Mouse (Mus musculus) embryonic facial prominence, embryonic 15.5 days (tissue): Measurements from ENCODE around the gene Olfr1391. TPM values are rescaled to one million over a fixed set of nuclear protein-coding genes. Genes with fewer than 3 reads are reported as not detected.
"Not testable (repeated sequence)": the region's sequence is repeated elsewhere in the genome, so short reads cannot be mapped to it uniquely, and the experiment has no call there.

ENCODE experiments used
- ATAC-seq: fragments of 200-750 bp; cut with Nextera tagmentation; 2 replicates; pipeline ENCODE4 v1.8.0; 2017; ENCODE audit warnings: low read depth, moderate TSS enrichment; ENCODE audit not compliant: insufficient number of reproducible peaks, low FRiP score, low TSS enrichment
- H3K27ac ChIP-seq: fragments of 300-500 bp; sonication (generic); replicated peaks from 2 replicates; pipeline ENCODE4 v1.5.1; 2015; ENCODE audit warnings: mild to moderate bottlenecking, inconsistent platforms
- H3K27me3 ChIP-seq: fragments of 300-500 bp; sonication (generic); 2 replicates; pipeline ENCODE4 v1.6.1; 2015; ENCODE audit warnings: inconsistent platforms
- H3K36me3 ChIP-seq: fragments of 300-500 bp; sonication (generic); 2 replicates; pipeline ENCODE4 v1.6.1; 2015; ENCODE audit warnings: mild to moderate bottlenecking, inconsistent platforms
- H3K4me1 ChIP-seq: fragments of 300-500 bp; sonication (generic); 2 replicates; pipeline ENCODE4 v1.6.1; 2015; ENCODE audit warnings: inconsistent platforms
- H3K4me2 ChIP-seq: fragments of 300-500 bp; sonication (generic); replicated peaks from 2 replicates; pipeline ENCODE4 v1.6.1; 2015; ENCODE audit warnings: mild to moderate bottlenecking, inconsistent platforms
- H3K4me3 ChIP-seq: fragments of 300-500 bp; sonication (generic); replicated peaks from 2 replicates; pipeline ENCODE4 v1.5.1; 2015; ENCODE audit warnings: mild to moderate bottlenecking, inconsistent platforms
- H3K9ac ChIP-seq: fragments of 300-500 bp; sonication (generic); 2 replicates; pipeline ENCODE4 v1.6.1; 2015; ENCODE audit warnings: inconsistent platforms
- H3K9me3 ChIP-seq: fragments of 300-500 bp; sonication (generic); replicated peaks from 2 replicates; pipeline ENCODE4 v1.6.1; 2016; ENCODE audit warnings: inconsistent platforms
- WGBS: fragments of 180-500 bp; shearing (Covaris S2); methylation state at CpG from one replicate; pipeline ENCODE4 v1.1.7; 2015; 5-methylcytosine and 5-hydroxymethylcytosine counted together
- polyA plus RNA-seq: library from polyadenylated mRNA; unstranded; fragments of >200 nt; fragmentation: Nextera tagmentation; extraction: Ambion mirVana; gene quantifications from 2 replicates; pipeline ENCODE4 v1.2.1, GENCODE M21; 2015

The Olfr1391 gene
- polyA plus RNA-seq, result 0.08 TPM in 1 of 2 replicates, not detected in the other

DNA sequence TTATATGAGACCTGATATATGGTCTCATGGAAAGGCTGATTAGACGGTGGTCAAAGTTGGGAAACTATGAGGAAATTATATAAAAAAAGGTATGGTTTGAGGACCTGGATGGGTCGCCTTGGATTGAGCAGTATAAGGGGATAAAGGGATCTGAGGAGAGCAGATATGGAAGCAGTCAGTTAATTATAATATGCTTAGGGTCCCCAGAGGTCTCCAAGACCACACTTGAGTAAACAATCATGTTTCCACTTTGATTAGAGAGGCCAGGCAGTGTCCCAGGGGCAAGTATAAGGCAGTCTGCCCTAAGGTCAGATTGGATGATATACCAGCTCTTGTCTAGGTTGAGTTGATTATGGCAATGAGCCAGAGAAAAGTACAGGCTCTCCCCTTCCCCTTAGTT is at the start of gene Olfr1391:
Olfr1391 (plus strand) TSS at position 301 of the 400 bp plus-strand sequence.
- Histone ChIP-seq H3K27ac (no peak within 1 kb of the TSS), H3K4me1 (no peaks in the 10 kb centered on the region), H3K9ac (no peak within 1 kb of the TSS), H3K9me3 (no peaks in the 10 kb centered on the region), H3K36me3 (no peaks in the 10 kb centered on the region), H3K4me2 (no peak within 1 kb of the TSS), H3K4me3 (no peak within 1 kb of the TSS), H3K27me3 (no peaks in the 10 kb centered on the region)
- ATAC-seq, result no peak
- WGBS, result 69% methylated on average over 2 of the region's 2 CpGs

DNA sequence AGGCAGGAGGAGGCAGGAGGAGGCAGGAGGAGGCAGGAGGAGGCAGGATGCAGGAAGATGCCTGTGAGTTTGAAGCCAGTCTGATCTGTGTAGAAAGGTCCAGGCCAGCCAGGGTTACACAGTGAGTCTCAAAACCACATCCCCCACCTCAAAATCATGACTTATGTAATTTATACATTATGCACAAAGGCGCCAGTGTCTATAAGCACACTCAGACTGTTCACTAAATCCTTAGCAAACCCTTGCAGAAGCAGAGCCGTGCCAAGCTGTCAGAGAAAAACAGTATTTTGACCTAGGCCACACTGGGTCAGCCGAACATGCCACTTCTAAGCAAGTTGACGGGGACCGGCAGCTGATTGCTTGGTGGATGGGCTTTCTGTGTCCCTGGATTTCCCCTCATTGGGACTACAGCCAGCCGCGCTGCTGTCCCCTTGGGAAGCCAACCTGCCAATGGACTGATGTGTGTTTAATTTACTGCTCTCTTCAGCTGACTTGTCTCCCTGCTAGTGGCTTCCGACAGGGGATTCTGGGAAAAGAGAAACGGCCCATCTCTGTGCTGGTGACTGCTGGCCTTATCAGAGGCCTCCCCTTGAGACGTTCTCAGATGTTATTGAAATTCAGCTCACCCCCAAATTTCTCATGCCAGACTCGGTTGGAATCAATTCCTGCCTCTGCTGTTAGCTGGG is 48.6 kb upstream of the Olfr1391 start:
- Histone ChIP-seq H3K4me2 (no peak overlapping the region), H3K27ac (no peak overlapping the region), H3K36me3 (no peaks in the 10 kb centered on the region), H3K4me1 (no peaks in the 10 kb centered on the region), H3K27me3 (no peaks in the 10 kb centered on the region), H3K9ac (no peak overlapping the region), H3K4me3 (no peak overlapping the region), H3K9me3 (no peaks in the 10 kb centered on the region)
- ATAC-seq, result no peak
- WGBS, result 56% methylated on average over 11 of the region's 11 CpGs

- no peaks in the 10 kb centered on the region for H3K36me3 ChIP-seq
- ATAC-seq, result no peak
- no peaks in the 10 kb centered on the region for H3K4me1 ChIP-seq
- no peak within 1 kb of the TSS for H3K9ac ChIP-seq
- H3K9me3 ChIP-seq, result no peaks in the 10 kb centered on the region
- H3K4me3 ChIP-seq, result no peak within 1 kb of the TSS
- no peak within 1 kb of the TSS for H3K27ac ChIP-seq
- H3K27me3 ChIP-seq, result no peaks in the 10 kb centered on the region
- 79% methylated on average over 3 of the region's 3 CpGs for WGBS
- H3K4me2 ChIP-seq, result no peak within 1 kb of the TSS
Observed at GRCm38 (mm10) chr11:49278222-49278621, 44.3 kb upstream of the Olfr1391 start, which contains the start of gene Olfr1393. Olfr1393 (plus strand) TSS chr11:49278304.

DNA sequence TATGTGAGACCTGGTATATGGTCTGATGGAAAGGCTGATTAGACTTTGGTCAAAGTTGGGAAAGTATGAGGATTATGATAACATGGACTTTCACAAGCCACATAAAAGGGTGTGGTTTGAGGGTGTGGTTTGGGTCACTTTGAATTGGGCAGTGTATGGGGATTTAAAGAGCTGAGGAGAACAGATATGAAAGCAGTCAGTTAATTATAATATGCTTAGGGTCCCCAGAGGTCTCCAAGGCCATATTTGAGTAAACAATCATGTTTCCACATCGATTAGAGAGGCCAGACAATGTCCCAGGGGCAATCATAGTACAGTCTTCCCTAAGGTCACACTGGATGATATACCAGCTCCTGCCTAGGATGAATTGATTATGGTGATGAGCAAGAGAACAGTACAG is 37.6 kb upstream of the Olfr1391 start, which contains the start of gene Olfr1392:
Olfr1392 (plus strand) TSS at position 301 of the 400 bp plus-strand sequence.
- H3K9ac ChIP-seq, H3K27ac ChIP-seq, H3K4me3 ChIP-seq, H3K4me1 ChIP-seq, H3K9me3 ChIP-seq, H3K27me3 ChIP-seq, H3K36me3 ChIP-seq, H3K4me2 ChIP-seq, ATAC-seq: not testable (repeated sequence)
- 50% methylated on average over 1 of the region's 1 CpGs for WGBS

DNA sequence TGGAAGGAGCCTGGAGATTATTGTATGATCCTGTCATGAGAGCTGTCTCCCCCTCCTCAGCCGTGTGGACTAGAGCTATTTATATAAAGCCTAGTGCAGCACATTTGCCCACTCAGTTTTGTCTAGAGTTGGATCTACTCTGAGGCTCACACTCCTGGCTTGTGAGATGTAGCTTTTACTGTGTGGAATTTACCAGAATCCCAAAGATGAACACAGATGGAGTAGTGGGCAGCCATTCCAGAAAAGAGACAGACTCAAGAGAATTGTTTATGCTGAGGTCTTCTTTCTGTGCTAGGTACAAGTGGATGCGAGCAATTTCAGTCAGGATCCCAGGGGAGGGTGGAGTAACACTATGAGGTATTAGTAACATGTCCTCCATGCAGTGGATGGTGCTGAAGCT is 35.3 kb upstream of the Olfr1391 start:
- WGBS, result 69% methylated on average over 2 of the region's 2 CpGs
- Histone ChIP-seq H3K4me3 (no peak overlapping the region), H3K9me3 (no peaks in the 10 kb centered on the region)

DNA sequence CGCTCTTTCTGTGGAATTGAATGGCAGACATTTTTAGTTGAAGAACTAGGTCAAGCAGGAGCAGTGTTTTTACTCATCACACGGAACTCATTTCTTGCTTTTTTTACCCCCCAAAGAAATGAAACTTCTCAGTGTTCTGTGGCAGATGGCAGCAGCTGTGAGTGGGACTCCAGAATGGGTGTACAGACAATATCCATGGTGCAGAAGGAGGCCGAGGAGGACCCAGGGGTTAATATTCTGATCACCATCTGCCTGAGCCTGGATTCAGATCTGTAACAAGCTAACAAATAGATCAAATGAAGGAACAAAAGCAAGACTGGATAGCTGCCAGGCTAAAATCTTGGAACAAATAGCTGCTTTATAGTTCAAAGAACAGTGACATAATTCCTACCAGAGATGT is 29.8 kb upstream of the Olfr1391 start:
- 55% methylated on average over 3 of the region's 3 CpGs for WGBS
- Histone ChIP-seq H3K27ac (no peak overlapping the region), H3K36me3 (no peaks in the 10 kb centered on the region), H3K9ac (no peak overlapping the region), H3K4me3 (no peak overlapping the region), H3K4me2 (no peak overlapping the region), H3K27me3 (no peaks in the 10 kb centered on the region), H3K9me3 (no peaks in the 10 kb centered on the region), H3K4me1 (no peaks in the 10 kb centered on the region)
- ATAC-seq, result no peak

More for the DNA sequence above, 35.3 kb upstream of the Olfr1391 start:
- ATAC-seq, result no peak
- H3K4me2 ChIP-seq, result no peak overlapping the region
- H3K9ac ChIP-seq, result no peak overlapping the region
- H3K4me1 ChIP-seq, result no peaks in the 10 kb centered on the region
- H3K36me3 ChIP-seq, result no peaks in the 10 kb centered on the region
- H3K27me3 ChIP-seq, result no peaks in the 10 kb centered on the region
- H3K27ac ChIP-seq, result no peak overlapping the region

- Histone ChIP-seq H3K4me3 (no peak within 1 kb of the TSS), H3K27ac (no peak within 1 kb of the TSS), H3K27me3 (no peaks in the 10 kb centered on the region), H3K9me3 (no peaks in the 10 kb centered on the region), H3K36me3 (no peaks in the 10 kb centered on the region), H3K4me1 (no peaks in the 10 kb centered on the region), H3K9ac (no peak within 1 kb of the TSS), H3K4me2 (no peak within 1 kb of the TSS)
- no peak for ATAC-seq
Observed at GRCm38 (mm10) chr11:49304441-49304840, 18.1 kb upstream of the Olfr1391 start, which contains the start of gene Olfr10. Olfr10 (plus strand) TSS chr11:49304741.

GRCm38 (mm10) chr11:49308547-49308946 is 14.0 kb upstream of the Olfr1391 start:
- ATAC-seq, H3K4me3 ChIP-seq, H3K36me3 ChIP-seq, H3K4me2 ChIP-seq, H3K4me1 ChIP-seq, H3K9ac ChIP-seq, H3K27me3 ChIP-seq, H3K9me3 ChIP-seq, H3K27ac ChIP-seq: not testable (repeated sequence)
- WGBS, result 79% methylated on average over 5 of the region's 5 CpGs

- no peak overlapping the region for H3K27ac ChIP-seq
- 74% methylated on average over 3 of the region's 3 CpGs for WGBS
- H3K27me3 ChIP-seq, result no peaks in the 10 kb centered on the region
- H3K4me1 ChIP-seq, result no peaks in the 10 kb centered on the region
- H3K4me2 ChIP-seq, result no peak overlapping the region
- H3K9ac ChIP-seq, result no peak overlapping the region
- H3K36me3 ChIP-seq, result no peaks in the 10 kb centered on the region
- no peaks in the 10 kb centered on the region for H3K9me3 ChIP-seq
- ATAC-seq, result no peak
- no peak overlapping the region for H3K4me3 ChIP-seq
Observed at GRCm38 (mm10) chr11:49326726-49327125, 4.2 kb downstream of the Olfr1391 start.

DNA sequence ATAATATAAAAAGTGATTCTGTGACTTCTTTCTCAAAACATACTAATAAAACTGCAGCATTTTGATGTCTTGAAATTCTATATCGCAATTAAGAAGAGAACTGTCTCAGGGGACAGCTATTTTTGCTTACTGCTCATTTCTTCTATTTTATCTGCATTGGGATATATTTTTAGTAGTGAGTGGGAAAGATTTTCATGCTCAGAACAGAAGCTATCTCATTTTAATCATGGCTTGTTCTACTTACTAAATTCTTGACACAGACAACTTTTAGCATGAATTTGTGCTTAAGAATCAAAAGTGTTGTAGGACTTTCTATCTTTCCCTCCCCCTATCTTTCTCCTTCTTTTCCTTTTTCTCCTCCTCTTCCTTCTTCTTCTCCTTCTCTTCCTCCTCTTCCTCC is 7.1 kb downstream of the Olfr1391 start:
- no peaks in the 10 kb centered on the region for H3K9me3 ChIP-seq
- H3K27me3 ChIP-seq, result no peaks in the 10 kb centered on the region
- no peak overlapping the region for H3K4me3 ChIP-seq
- H3K27ac ChIP-seq, result no peak overlapping the region
- no peak overlapping the region for H3K9ac ChIP-seq
- WGBS, result 68% methylated on average over 1 of the region's 1 CpGs
- ATAC-seq, result no peak
- H3K4me2 ChIP-seq, result no peak overlapping the region
- no peaks in the 10 kb centered on the region for H3K36me3 ChIP-seq
- no peaks in the 10 kb centered on the region for H3K4me1 ChIP-seq

GRCm38 (mm10) chr11:49334888-49335287 is 12.3 kb downstream of the Olfr1391 start, which contains the start of gene Olfr1390:
Olfr1390 (plus strand) TSS chr11:49335188.
- H3K4me3 ChIP-seq, result no peak within 1 kb of the TSS
- ATAC-seq, result no peak
- no peaks in the 10 kb centered on the region for H3K4me1 ChIP-seq
- H3K27ac ChIP-seq, result no peak within 1 kb of the TSS
- no peak within 1 kb of the TSS for H3K9ac ChIP-seq
- 75% methylated on average over 1 of the region's 1 CpGs for WGBS
- H3K9me3 ChIP-seq, result no peaks in the 10 kb centered on the region
- H3K4me2 ChIP-seq, result no peak within 1 kb of the TSS
- no peaks in the 10 kb centered on the region for H3K27me3 ChIP-seq
- H3K36me3 ChIP-seq, result no peaks in the 10 kb centered on the region
